Mouse (Mus musculus) ovary, adult 18-20 months (tissue): ENCODE data around the gene Btbd19.

ENCODE experiments used
- DNase-seq: peaks from one replicate; pipeline ENCODE4 v3.0.0; 2022; ENCODE audit warnings: low spot score, mixed read lengths

The Btbd19 gene

GRCm38 (mm10) chr4:117133817-117134600 is 8.5 kb upstream of the Btbd19 start, which contains the start of gene Plk3:
Gene Plk3 (minus strand): TSS chr4:117133963.
- peak; percentile 93 for DNase-seq

DNA sequence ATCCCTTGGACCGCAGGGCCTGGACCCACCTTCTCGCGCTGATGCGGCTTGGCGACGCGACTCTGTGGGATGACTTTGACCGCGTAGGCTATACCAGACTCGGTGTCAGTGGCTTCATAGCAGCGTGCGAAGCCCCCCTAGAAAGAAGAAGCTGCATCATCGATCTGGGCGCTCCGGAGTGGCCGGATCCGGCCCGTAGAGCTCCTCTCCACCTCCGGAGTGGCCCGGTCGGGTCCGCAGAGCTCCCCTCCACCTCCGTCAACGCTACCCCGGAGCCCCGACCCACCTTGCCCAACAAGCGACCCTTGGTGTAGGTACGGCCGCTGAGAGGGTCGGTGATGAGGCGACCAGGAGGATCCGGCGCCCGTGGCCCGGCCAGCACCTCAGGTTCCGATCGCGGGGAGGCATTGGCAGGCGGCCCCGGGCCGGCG is 7.9 kb upstream of the Btbd19 start:
- DNase-seq, result no peak

GRCm38 (mm10) chr4:117132794-117133143 is 7.2 kb upstream of the Btbd19 start:
- DNase-seq, result no peak

DNA sequence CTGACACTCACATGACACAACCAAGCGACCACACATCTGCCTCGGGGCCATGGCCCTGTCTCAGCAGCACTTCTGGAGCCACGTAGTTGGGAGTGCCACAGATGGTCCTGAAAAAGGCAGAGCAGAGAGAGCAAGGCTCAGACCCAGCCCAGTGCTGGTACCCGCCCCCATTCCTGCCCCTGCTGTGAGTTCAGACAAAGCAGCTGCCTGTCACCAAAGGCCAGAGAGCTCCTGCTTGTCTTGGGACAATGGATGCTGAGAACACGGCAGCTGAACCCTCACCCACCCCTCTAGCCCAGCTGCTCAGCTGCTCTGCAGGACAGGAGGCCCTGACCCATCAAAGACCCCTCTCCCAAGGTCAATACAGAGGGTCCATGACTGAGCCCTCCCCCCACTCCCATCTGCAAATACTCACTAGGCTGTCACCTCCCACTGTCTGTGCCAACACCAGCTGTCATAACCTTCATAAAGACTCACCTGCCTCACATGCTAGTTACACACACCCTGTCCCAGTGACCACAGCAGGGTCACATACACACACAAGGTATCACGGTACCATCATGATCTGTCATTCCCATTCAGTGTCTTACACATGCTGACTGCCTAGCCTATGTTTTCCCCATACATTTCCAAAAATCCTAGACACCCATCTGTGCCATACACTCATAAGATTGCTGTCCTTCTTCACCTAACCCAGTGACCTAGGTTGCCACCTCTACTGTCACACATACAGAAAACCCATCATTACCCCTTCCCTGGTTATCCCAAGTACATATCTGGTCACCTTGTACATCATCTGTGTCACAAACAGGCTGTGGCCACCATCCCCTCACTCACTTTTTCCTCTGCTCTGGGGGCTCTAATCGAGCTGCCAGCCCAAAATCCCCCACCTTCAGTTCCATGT is 6.6 kb upstream of the Btbd19 start:
- no peak for DNase-seq

- DNase-seq, result no peak
Measured at GRCm38 (mm10) chr4:117131198-117131597, 5.7 kb upstream of the Btbd19 start.

DNA sequence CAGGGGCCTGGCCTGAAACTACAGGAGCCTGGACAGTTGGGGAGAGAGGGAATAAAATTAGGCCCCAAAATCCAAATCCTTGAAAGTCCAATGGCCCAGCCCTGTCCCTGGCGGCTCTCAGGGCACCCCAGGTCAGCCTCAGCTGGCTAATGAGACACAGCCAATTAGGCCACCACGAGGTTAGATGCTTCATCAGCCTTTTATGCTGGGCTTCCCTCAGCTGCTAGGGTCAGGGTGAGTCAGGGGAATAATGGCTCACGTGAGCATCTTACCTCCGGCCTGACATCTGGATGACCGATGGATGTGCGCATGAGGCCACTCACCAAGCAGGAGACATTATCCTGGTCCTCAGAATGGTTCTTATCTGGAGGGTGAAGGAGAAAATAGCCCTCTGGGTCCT is 5.3 kb upstream of the Btbd19 start:
- DNase-seq, result no peak

DNA sequence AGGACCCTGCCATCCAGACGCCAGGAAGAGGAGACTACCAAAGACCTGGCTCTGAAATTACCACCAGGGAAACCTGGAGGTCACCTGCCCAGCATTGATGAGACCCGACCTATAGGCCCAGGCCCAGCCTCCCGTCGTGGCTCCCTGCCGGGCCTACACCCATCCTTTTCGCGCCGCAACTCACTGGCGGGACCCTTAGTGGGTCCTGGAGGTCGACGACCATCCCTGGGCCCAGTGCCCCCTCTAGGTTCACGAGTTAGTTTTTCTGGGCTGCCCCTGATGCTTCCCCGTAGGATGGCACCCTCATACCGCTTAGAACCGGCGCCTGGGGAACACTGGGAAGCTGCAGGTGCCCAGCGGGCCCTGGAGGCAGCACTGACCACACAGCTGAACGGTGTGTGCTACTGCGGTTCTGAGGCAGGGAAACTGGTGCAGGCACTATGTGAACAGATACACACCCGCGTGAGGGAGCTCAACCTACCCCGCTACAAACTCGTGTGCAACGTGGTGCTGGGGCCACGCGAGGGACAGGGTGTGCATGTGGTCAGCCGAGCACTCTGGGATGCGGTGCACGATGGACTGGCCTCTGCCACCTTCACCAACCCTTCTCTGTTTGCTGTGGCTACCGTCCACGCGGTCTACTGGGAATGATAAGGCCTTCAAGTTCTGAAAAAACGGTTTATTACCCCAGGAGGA is 2.6 kb upstream of the Btbd19 start:
- no peak for DNase-seq

GRCm38 (mm10) chr4:117126675-117127290 is 1.3 kb upstream of the Btbd19 start, which contains the start of gene Tctex1d4:
Gene Tctex1d4 (plus strand): TSS chr4:117126794.
- DNase-seq, result no peak

- peak; percentile 69 for DNase-seq
Measured at GRCm38 (mm10) chr4:117125910-117126674, 567 bp upstream of the Btbd19 start.

DNA sequence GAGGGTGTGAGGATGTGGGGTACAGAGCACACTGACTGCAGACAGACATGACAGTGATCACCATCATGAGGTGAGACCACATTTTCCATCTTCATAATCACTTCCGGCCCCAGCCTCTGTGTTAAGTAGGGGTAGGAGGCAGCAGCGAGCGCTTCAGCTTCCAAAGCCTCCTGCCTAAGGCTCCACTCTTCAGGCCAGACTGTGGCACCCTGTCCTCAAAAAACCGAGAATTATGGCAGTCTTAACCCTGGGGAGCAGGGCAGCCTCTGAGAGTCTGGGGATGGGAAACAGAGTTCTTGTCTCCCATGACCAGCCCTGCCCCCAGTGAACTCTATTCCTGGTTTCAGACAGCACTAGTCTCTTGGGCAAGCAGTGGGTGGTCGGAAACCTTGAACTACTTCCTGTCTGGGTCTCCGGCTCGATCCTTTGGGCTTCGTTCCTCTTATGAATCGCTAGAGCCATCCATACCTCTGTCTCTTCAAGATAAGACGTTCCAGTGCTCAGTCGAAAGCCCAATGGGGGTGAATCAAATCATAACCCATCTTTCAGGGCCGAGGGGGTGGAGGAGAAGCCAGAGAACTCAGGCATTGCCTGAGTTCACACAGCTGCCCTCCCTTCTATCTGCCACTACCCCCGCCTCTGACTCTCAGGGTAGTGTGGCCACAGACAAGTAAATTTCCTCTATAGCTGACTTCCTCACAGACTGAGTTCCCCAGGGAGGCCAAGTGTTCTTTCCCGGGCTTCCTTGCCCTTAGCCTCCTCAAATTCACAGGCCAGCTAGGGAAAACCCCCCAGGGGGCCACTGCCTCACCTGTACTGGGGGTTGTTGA is 792 bp downstream of the Btbd19 start:
- no peak for DNase-seq

GRCm38 (mm10) chr4:117124218-117124517 is 1.4 kb downstream of the Btbd19 start:
- DNase-seq, result no peak

GRCm38 (mm10) chr4:117123546-117124217 is 1.8 kb downstream of the Btbd19 start:
- DNase-seq, result no peak

DNA sequence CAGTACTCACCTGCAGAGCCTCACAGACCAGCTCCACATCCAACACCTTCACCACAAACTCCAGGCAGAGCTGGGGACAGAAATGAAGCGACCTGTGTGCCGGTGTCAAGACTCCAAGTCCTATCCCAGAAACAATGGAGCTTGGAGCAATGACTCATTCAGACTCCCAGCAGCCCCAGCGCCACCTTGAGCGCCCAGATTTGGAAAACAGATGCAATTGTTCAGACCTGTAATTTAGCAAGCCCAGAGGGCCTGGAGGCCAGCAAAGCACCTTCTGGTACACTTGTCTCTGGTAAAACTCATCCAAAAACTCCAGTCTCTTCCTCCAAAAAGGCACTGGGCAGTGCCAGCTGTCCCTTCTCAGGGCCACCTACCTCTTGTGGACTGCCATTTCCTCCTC is 3.3 kb downstream of the Btbd19 start:
- no peak for DNase-seq

GRCm38 (mm10) chr4:117120445-117121414 is 4.8 kb downstream of the Btbd19 start:
- peak; percentile 94 for DNase-seq

DNA sequence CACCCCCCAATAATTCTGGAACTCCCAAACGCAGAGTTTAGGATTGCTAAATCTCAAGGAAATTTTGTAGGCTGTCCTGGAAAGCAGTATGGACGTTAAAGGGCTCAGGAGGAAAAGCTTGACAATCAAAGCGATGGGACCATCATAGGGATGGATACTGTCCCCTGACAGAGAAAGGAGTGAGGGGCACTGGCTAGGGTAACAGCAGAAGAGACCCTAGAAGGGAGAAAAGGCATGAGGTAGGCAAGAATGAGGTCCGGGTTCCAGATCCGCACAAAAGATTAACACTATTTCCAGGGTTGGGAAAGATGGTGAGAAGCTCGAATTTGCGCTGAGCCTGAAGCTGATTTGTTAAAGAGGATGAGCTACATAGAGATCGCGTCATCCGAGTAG is 5.5 kb downstream of the Btbd19 start:
- DNase-seq, result no peak

DNA sequence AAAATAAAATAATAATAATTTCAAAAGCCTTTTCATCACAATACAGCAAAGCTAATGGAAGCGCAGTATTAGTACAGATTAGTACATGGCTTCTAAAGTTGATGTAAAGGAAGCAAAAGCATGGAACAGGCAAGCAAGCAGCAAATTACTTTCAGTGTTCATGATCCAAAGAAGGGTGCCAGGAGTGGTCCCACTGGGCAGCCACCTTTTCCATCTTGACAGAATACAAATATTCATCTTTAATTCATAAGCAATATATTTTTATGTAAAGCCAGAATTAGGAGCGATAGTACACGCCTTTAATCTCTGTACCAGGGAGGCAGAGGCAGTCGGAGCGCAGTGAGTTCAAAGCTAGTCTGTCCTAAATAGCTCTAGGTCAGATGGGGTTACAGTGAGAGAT is 5.9 kb downstream of the Btbd19 start:
- no peak for DNase-seq

DNA sequence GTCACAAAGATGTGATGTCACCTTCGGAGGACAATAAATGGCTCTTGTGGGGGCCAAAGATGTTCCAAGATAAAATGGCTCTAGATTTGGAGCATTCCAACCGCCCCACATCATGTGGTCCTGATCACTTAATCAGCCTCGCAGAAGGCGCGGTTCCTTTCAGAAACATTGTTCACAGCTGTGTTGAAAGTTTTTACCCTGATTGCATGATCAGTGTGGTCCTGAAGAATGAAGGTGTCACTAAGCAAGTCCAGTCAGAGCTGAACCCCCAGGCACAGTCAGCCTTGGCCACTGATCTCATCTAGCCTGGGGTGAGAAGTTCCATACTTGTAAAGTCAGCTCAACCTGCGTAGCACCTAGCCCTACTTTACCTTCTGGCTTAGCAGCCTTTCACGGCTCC is 7.6 kb downstream of the Btbd19 start:
- DNase-seq, result no peak

DNA sequence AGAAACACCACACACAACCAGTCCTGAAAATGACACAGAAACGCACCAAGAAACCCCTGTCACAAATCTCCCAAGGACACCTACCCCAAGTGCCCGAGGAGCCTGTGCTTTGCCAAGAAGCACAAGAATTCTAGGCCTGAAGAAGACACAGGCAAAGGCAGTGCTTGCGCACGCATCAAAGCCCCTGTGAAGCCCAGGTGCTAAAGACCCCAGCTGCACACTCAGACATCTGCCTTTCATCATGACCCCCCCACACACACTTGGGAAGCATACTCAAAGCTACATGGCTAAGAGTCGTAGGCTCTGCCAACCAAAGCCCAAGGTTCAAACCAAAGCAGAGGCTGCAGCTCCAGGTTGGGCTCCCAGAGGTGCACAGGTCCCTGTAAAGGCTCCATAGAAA is 9.9 kb downstream of the Btbd19 start:
- DNase-seq, result no peak

DNA sequence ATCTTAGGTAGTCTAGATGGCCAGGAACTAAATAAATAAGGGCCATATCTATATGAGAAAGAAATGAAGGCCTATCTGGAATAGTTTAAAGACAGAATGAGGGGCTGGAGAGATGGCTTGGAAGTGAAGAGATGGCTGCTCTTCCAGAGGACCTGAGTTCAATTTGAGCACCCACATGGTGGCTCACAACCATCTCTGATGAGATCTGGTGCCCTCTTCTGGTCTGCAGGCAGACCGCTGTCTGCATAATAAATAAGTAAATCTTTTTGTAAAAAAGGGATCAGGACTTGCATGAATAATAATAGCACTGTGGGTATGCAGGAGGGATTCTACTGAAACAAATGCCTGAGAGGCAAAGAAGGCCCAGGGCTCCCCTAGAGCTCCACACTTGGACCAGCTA is 12.3 kb downstream of the Btbd19 start:
- DNase-seq, result no peak
